Mouse (Mus musculus) adrenal gland, postnatal 4 days (tissue): ENCODE measurements at regions not wholly inside any gene's neighbourhood (a gene's known extent, or its start where the extent isn't known, plus 50 kb on each side); places are given as distances from the start of the nearest gene placed in this dataset.

Experiments
- DNase-seq, 2 experiments: peaks; one replicate each; pipeline ENCODE4 v3.0.0; 2021 to 2022; ENCODE audit warnings: low spot score in 2 of 2, mixed read lengths in 2 of 2

GRCm38 (mm10) chr12:97927036-97927435, 332.2 kb downstream of the Galc start:
- DNase-seq = no peak

GRCm38 (mm10) chr12:97921349-97922264, 337.7 kb downstream of the Galc start:
- no peak for DNase-seq

- DNase-seq = no peak
Observed at GRCm38 (mm10) chr12:97918416-97918815, 340.8 kb downstream of the Galc start.

- DNase-seq = no peak
Observed at GRCm38 (mm10) chr12:97915026-97915425, 344.2 kb downstream of the Galc start.

GRCm38 (mm10) chr12:97912730-97913129, 346.5 kb downstream of the Galc start:
- no peak for DNase-seq

GRCm38 (mm10) chr12:97899266-97899665, 360.0 kb downstream of the Galc start:
- DNase-seq = no peak

- DNase-seq = no peak
Observed at GRCm38 (mm10) chr12:97898178-97898577, 361.1 kb downstream of the Galc start.

GRCm38 (mm10) chr12:97895981-97896380, 363.3 kb downstream of the Galc start:
- DNase-seq = no peak

- no peak for DNase-seq
Observed at GRCm38 (mm10) chr12:97888801-97889455, 370.3 kb downstream of the Galc start.

- DNase-seq = no peak
Observed at GRCm38 (mm10) chr12:97888291-97888800, 370.9 kb downstream of the Galc start.

- DNase-seq = no peak
Observed at GRCm38 (mm10) chr12:97882439-97882838, 376.8 kb downstream of the Galc start.

GRCm38 (mm10) chr12:97872391-97872790, 386.9 kb downstream of the Galc start:
- DNase-seq = peak; percentile 35 to 43

GRCm38 (mm10) chr12:97862921-97863320, 396.3 kb downstream of the Galc start:
- no peak for DNase-seq

- DNase-seq = no peak
Observed at GRCm38 (mm10) chr12:97836202-97836908, 422.9 kb downstream of the Galc start.

- DNase-seq = no peak
Observed at GRCm38 (mm10) chr12:97793364-97794120, 465.7 kb downstream of the Galc start.

GRCm38 (mm10) chr12:97783476-97783875, 475.8 kb downstream of the Galc start:
- no peak for DNase-seq

GRCm38 (mm10) chr12:97759116-97759515, 500.1 kb downstream of the Galc start:
- no peak for DNase-seq

- DNase-seq = no peak
Observed at GRCm38 (mm10) chr12:97758624-97759023, 500.6 kb downstream of the Galc start.

- DNase-seq = no peak
Observed at GRCm38 (mm10) chr12:97750166-97750565, 509.1 kb downstream of the Galc start.

- DNase-seq = no peak
Observed at GRCm38 (mm10) chr12:97740927-97741326, 518.3 kb downstream of the Galc start.

GRCm38 (mm10) chr12:97732078-97732580, 527.1 kb downstream of the Galc start:
- no peak for DNase-seq
